Mouse (Mus musculus): ENCODE results near the gene Myo16. TPM values are rescaled to one million over a fixed set of nuclear protein-coding genes. Genes with fewer than 3 reads are reported as not detected.

Gene Myo16
- polyA plus RNA-seq, 1 experiment from 2014 or later: 2.8 TPM

- Histone ChIP-seq H3K36me3 (no peaks in the 10 kb centered on the region), H3K4me3 (no peak overlapping the region), H3K4me2 (replicated peaks) (no peak overlapping the region), H3K4me1 (peaks cover 4% of the 10 kb centered on the region; the same call in 1 of the 2 replicates), H3K9me3 (no peaks in the 10 kb centered on the region), H3K27me3 (replicated peaks) (no peaks in the 10 kb centered on the region), H3K9ac (no peak overlapping the region), H3K27ac (no peak overlapping the region)
- WGBS: 88% methylated on average over 4 of the region's 4 CpGs
- ATAC-seq (ENCODE audit: low FRiP score, low read depth): no peak
These were observed 489.5 kb downstream of the Myo16 start for GRCm38 (mm10) chr8:10643244-10643643.

GRCm38 (mm10) chr8:10644481-10644880 is 490.8 kb downstream of the Myo16 start:
- 65% methylated on average over 3 of the region's 3 CpGs for WGBS
- Histone ChIP-seq H3K36me3 (no peaks in the 10 kb centered on the region), H3K4me1 (peaks cover 4% of the 10 kb centered on the region; the same call in 1 of the 2 replicates), H3K9me3 (no peaks in the 10 kb centered on the region), H3K27me3 (replicated peaks) (no peaks in the 10 kb centered on the region), H3K27ac (no peak overlapping the region), H3K4me3 (no peak overlapping the region), H3K9ac (no peak overlapping the region), H3K4me2 (replicated peaks) (no peak overlapping the region)
- ATAC-seq (ENCODE audit: low FRiP score, low read depth): no peak

- Histone ChIP-seq H3K36me3 (no peaks in the 10 kb centered on the region), H3K27ac (no peak overlapping the region), H3K9ac (no peak overlapping the region), H3K4me1 (peaks cover 4% of the 10 kb centered on the region; the same call in 1 of the 2 replicates), H3K4me2 (replicated peaks) (no peak overlapping the region), H3K9me3 (no peaks in the 10 kb centered on the region), H3K4me3 (no peak overlapping the region), H3K27me3 (replicated peaks) (no peaks in the 10 kb centered on the region)
- WGBS: 90% methylated on average over 5 of the region's 5 CpGs
- ATAC-seq (ENCODE audit: low FRiP score, low read depth): no peak
These were observed 492.0 kb downstream of the Myo16 start for GRCm38 (mm10) chr8:10645740-10646139.

GRCm38 (mm10) chr8:10646485-10646884 is 492.8 kb downstream of the Myo16 start:
- no peak for ATAC-seq (ENCODE audit: low FRiP score, low read depth)
- 54% methylated on average over 10 of the region's 10 CpGs for WGBS
- Histone ChIP-seq H3K9ac (no peak overlapping the region), H3K4me2 (replicated peaks) (no peak overlapping the region), H3K27ac (no peak overlapping the region), H3K4me3 (no peak overlapping the region), H3K4me1 (peaks cover 4% of the 10 kb centered on the region; the same call in 1 of the 2 replicates), H3K36me3 (no peaks in the 10 kb centered on the region), H3K27me3 (replicated peaks) (no peaks in the 10 kb centered on the region), H3K9me3 (no peaks in the 10 kb centered on the region)

GRCm38 (mm10) chr8:10651546-10652315 is 498.0 kb downstream of the Myo16 start:
- H3K9ac ChIP-seq: no peak overlapping the region
- no peak overlapping the region for H3K4me2 ChIP-seq (replicated peaks)
- no peak overlapping the region for H3K4me3 ChIP-seq
- ATAC-seq (ENCODE audit: low FRiP score, low read depth): no peak
- 89% methylated on average over 12 of the region's 12 CpGs for WGBS
- H3K9me3 ChIP-seq: no peaks in the 10 kb centered on the region
- no peaks in the 10 kb centered on the region for H3K36me3 ChIP-seq
- no peak overlapping the region for H3K27ac ChIP-seq
- H3K27me3 ChIP-seq (replicated peaks): no peaks in the 10 kb centered on the region
- H3K4me1 ChIP-seq: no peaks in the 10 kb centered on the region

- H3K4me1 ChIP-seq: no peaks in the 10 kb centered on the region
- H3K27me3 ChIP-seq (replicated peaks): no peaks in the 10 kb centered on the region
- 90% methylated on average over 9 of the region's 9 CpGs for WGBS
- no peaks in the 10 kb centered on the region for H3K9me3 ChIP-seq
- ATAC-seq (ENCODE audit: low FRiP score, low read depth): no peak
- H3K27ac ChIP-seq: no peak overlapping the region
- no peaks in the 10 kb centered on the region for H3K36me3 ChIP-seq
- H3K4me3 ChIP-seq: no peak overlapping the region
- H3K4me2 ChIP-seq (replicated peaks): no peak overlapping the region
- no peak overlapping the region for H3K9ac ChIP-seq
These were observed 499.6 kb downstream of the Myo16 start for GRCm38 (mm10) chr8:10653282-10653681.

GRCm38 (mm10) chr8:10654922-10655518 is 501.3 kb downstream of the Myo16 start:
- Histone ChIP-seq H3K4me3 (no peak overlapping the region), H3K9ac (no peak overlapping the region), H3K27ac (no peak overlapping the region), H3K4me2 (replicated peaks) (no peak overlapping the region), H3K9me3 (no peaks in the 10 kb centered on the region), H3K36me3 (no peaks in the 10 kb centered on the region), H3K27me3 (replicated peaks) (no peaks in the 10 kb centered on the region), H3K4me1 (no peaks in the 10 kb centered on the region)
- 88% methylated on average over 9 of the region's 9 CpGs for WGBS
- ATAC-seq (ENCODE audit: low FRiP score, low read depth): no peak

- Histone ChIP-seq H3K4me2 (replicated peaks) (no peak overlapping the region), H3K9ac (no peak overlapping the region), H3K27ac (no peak overlapping the region), H3K9me3 (no peaks in the 10 kb centered on the region), H3K4me3 (no peak overlapping the region), H3K27me3 (replicated peaks) (no peaks in the 10 kb centered on the region), H3K4me1 (peaks cover 22% of the 10 kb centered on the region), H3K36me3 (no peaks in the 10 kb centered on the region)
- 12% methylated on average over 8 of the region's 8 CpGs for WGBS
- peak; percentile 61 for ATAC-seq (ENCODE audit: low FRiP score, low read depth)
These were observed 510.2 kb downstream of the Myo16 start for GRCm38 (mm10) chr8:10663770-10664470.

GRCm38 (mm10) chr8:10664861-10665543 is 511.3 kb downstream of the Myo16 start:
- H3K9me3 ChIP-seq: no peaks in the 10 kb centered on the region
- H3K27me3 ChIP-seq (replicated peaks): no peaks in the 10 kb centered on the region
- no peak overlapping the region for H3K9ac ChIP-seq
- no peak overlapping the region for H3K4me3 ChIP-seq
- peaks cover 22% of the 10 kb centered on the region for H3K4me1 ChIP-seq
- no peak overlapping the region for H3K27ac ChIP-seq
- 15% methylated on average over 13 of the region's 13 CpGs for WGBS
- 0 out of 2 replicates have a peak, but pooled peaks have one; percentile 14 for ATAC-seq (ENCODE audit: low FRiP score, low read depth)
- H3K4me2 ChIP-seq (replicated peaks): no peak overlapping the region
- no peaks in the 10 kb centered on the region for H3K36me3 ChIP-seq

- ATAC-seq (ENCODE audit: low FRiP score, low read depth): peak; percentile 58; the same call in 1 of the 2 replicates
- H3K9ac ChIP-seq: no peak overlapping the region
- H3K27me3 ChIP-seq (replicated peaks): no peaks in the 10 kb centered on the region
- H3K27ac ChIP-seq: no peak overlapping the region
- no peak overlapping the region for H3K4me2 ChIP-seq (replicated peaks)
- peaks cover 22% of the 10 kb centered on the region for H3K4me1 ChIP-seq
- no peaks in the 10 kb centered on the region for H3K9me3 ChIP-seq
- WGBS: 4% methylated on average over 4 of the region's 4 CpGs
- no peak overlapping the region for H3K4me3 ChIP-seq
- H3K36me3 ChIP-seq: no peaks in the 10 kb centered on the region
These were observed 512.1 kb downstream of the Myo16 start for GRCm38 (mm10) chr8:10665821-10666283.

GRCm38 (mm10) chr8:10671862-10672548 is 518.3 kb downstream of the Myo16 start:
- Histone ChIP-seq H3K4me1 (no peaks in the 10 kb centered on the region), H3K27me3 (replicated peaks) (no peaks in the 10 kb centered on the region), H3K9me3 (no peaks in the 10 kb centered on the region), H3K4me3 (no peak overlapping the region), H3K9ac (no peak overlapping the region), H3K4me2 (replicated peaks) (no peak overlapping the region), H3K27ac (no peak overlapping the region), H3K36me3 (no peaks in the 10 kb centered on the region)
- no peak for ATAC-seq (ENCODE audit: low FRiP score, low read depth)
- 73% methylated on average over 2 of the region's 2 CpGs for WGBS
